Mouse (Mus musculus) forebrain, embryonic 12.5 days (tissue): ENCODE measurements around the gene Fat2. TPM values are rescaled to one million over a fixed set of nuclear protein-coding genes. Genes with fewer than 3 reads are reported as not detected.

Experiments
- polyA plus RNA-seq: library from polyadenylated mRNA; unstranded; fragments of >200 nt; fragmentation: Nextera tagmentation; extraction: Ambion mirVana; gene quantifications from 2 replicates; pipeline ENCODE4 v1.2.1, GENCODE M21; 2016

Gene Fat2
- polyA plus RNA-seq, 1 experiment from 2014 or later = 0.01 TPM

Other genes starting within 250 kb of the Fat2 start
- 10.6 and 11.5 TPM in 2 replicates for gene Gm2a, start 238.4 kb downstream of the Fat2 start, polyA plus RNA-seq
- gene Slc36a3, start 184.9 kb downstream of the Fat2 start, polyA plus RNA-seq = not detected in 2 replicates
- gene Slc36a2, start 151.5 kb downstream of the Fat2 start, polyA plus RNA-seq = not detected in 2 replicates
- gene Slc36a1, start 132.2 kb downstream of the Fat2 start, polyA plus RNA-seq = 1.2 and 1.3 TPM in 2 replicates
- 329 and 395 TPM in 2 replicates for gene Sparc, start 86.6 kb upstream of the Fat2 start, polyA plus RNA-seq
- 211 TPM in 2 replicates for gene Atox1, start 124.7 kb upstream of the Fat2 start, polyA plus RNA-seq
- 239 and 249 TPM in 2 replicates for gene G3bp1, start 133.1 kb upstream of the Fat2 start, polyA plus RNA-seq